Mouse (Mus musculus) midbrain, postnatal 0 days (tissue): Measurements from ENCODE around the gene Tmem86b. TPM values are rescaled to one million over a fixed set of nuclear protein-coding genes. Genes with fewer than 3 reads are reported as not detected.

Source experiments
- ATAC-seq: fragments of 200-750 bp; cut with Nextera tagmentation; 2 replicates; pipeline ENCODE4 v1.8.0; 2017; ENCODE audit warnings: moderate number of reproducible peaks, mild to moderate bottlenecking, moderate TSS enrichment, moderate library complexity; ENCODE audit not compliant: low FRiP score
- DNase-seq: peaks from one replicate; pipeline ENCODE4 v3.0.0-alpha.2; 2015; ENCODE audit warnings: low spot score
- H3K27ac ChIP-seq: fragments of 300-500 bp; sonication (generic); 2 replicates; pipeline ENCODE4 v1.5.1; 2014; ENCODE audit warnings: low read depth, mild to moderate bottlenecking, low read length, mixed read lengths
- H3K27me3 ChIP-seq: fragments of 300-500 bp; sonication (generic); 2 replicates; pipeline ENCODE4 v1.6.1; 2014; ENCODE audit warnings: low read length, control low read depth, mixed read lengths; ENCODE audit not compliant: insufficient read depth
- H3K36me3 ChIP-seq: fragments of 300-500 bp; sonication (generic); 2 replicates; pipeline ENCODE4 v1.6.1; 2014; ENCODE audit warnings: low read length, control low read depth, mixed read lengths; ENCODE audit not compliant: insufficient read depth
- H3K4me1 ChIP-seq: fragments of 300-500 bp; sonication (generic); 2 replicates; pipeline ENCODE4 v1.6.1; 2014; ENCODE audit warnings: mild to moderate bottlenecking, control low read depth, antibody characterized with exemption, low read length, mixed read lengths; ENCODE audit not compliant: insufficient read depth
- H3K4me2 ChIP-seq: fragments of 300-500 bp; sonication (generic); 2 replicates; pipeline ENCODE4 v1.6.1; 2014; ENCODE audit warnings: low read depth, mild to moderate bottlenecking, low read length, mixed read lengths; ENCODE audit not compliant: poor library complexity, severe bottlenecking
- H3K4me3 ChIP-seq: fragments of 300-500 bp; sonication (generic); 2 replicates; pipeline ENCODE4 v1.5.1; 2014; ENCODE audit warnings: low read depth, mild to moderate bottlenecking, low read length, moderate library complexity
- H3K9ac ChIP-seq: fragments of 300-500 bp; sonication (generic); replicated peaks from 2 replicates; pipeline ENCODE4 v1.6.1; 2014; ENCODE audit warnings: mild to moderate bottlenecking, low read length, moderate library complexity, mixed read lengths; ENCODE audit not compliant: poor library complexity, severe bottlenecking
- H3K9me3 ChIP-seq: fragments of 300-500 bp; sonication (generic); 2 replicates; pipeline ENCODE4 v1.6.1; 2016; ENCODE audit warnings: low read length, control low read depth
- CTCF ChIP-seq: IDR thresholded peaks from 2 replicates; pipeline ENCODE4 v1.5.1; 2016; ENCODE audit warnings: antibody characterized with exemption, mild to moderate bottlenecking
- WGBS: fragments of 180-500 bp; shearing (Covaris S2); extraction: QIAGEN DNeasy Blood & Tissue Kit; methylation state at CpG from one replicate; pipeline ENCODE4 v1.1.7; 2014; 5-methylcytosine and 5-hydroxymethylcytosine counted together
- polyA plus RNA-seq: library from polyadenylated mRNA; unstranded; fragments of >200 nt; fragmentation: Nextera tagmentation; extraction: Ambion mirVana; gene quantifications from 2 replicates; pipeline ENCODE4 v1.2.1, GENCODE M21; 2015
- total RNA-seq: library from RNA; depleted of rRNA; stranded (reverse); fragments of >200 nt; gene quantifications from 2 replicates; pipeline ENCODE4 v1.2.3, GENCODE M21; 2014

Tmem86b gene
- total and polyA plus RNA-seq, 2 experiments from 2014 or later: 1.00 to 17.4 TPM

GRCm38 (mm10) chr7:4612956-4613355, 18.3 kb downstream of the Tmem86b start:
- Histone ChIP-seq H3K9me3 (no peaks in the 10 kb centered on the region), H3K27ac (no peak overlapping the region), H3K27me3 (no peaks in the 10 kb centered on the region), H3K4me3 (no peak overlapping the region), H3K4me1 (no peaks in the 10 kb centered on the region), H3K4me2 (no peak overlapping the region), H3K9ac (no peak overlapping the region), H3K36me3 (no peaks in the 10 kb centered on the region)
- WGBS: 84% methylated on average over 1 of the region's 1 CpGs
- no peak for ATAC-seq
- no peak for DNase-seq
- TF ChIP-seq CTCF: no peak

- Histone ChIP-seq H3K4me1 (no peaks in the 10 kb centered on the region), H3K9me3 (no peaks in the 10 kb centered on the region), H3K4me3 (no peak overlapping the region), H3K27ac (no peak overlapping the region), H3K4me2 (no peak overlapping the region), H3K36me3 (no peaks in the 10 kb centered on the region), H3K9ac (no peak overlapping the region), H3K27me3 (no peaks in the 10 kb centered on the region)
- ATAC-seq (no peak), DNase-seq (no peak)
- 72% methylated on average over 8 of the region's 8 CpGs for WGBS
- no peak for TF ChIP-seq CTCF
These were observed 18.8 kb downstream of the Tmem86b start for GRCm38 (mm10) chr7:4612386-4612785.

- 83% methylated on average over 12 of the region's 12 CpGs for WGBS
- H3K4me3 ChIP-seq: no peak overlapping the region
- DNase-seq: no peak
- no peaks in the 10 kb centered on the region for H3K9me3 ChIP-seq
- no peak overlapping the region for H3K9ac ChIP-seq
- H3K4me2 ChIP-seq: no peak overlapping the region
- H3K27me3 ChIP-seq: no peaks in the 10 kb centered on the region
- ATAC-seq: no peak
- H3K36me3 ChIP-seq: no peaks in the 10 kb centered on the region
- no peaks in the 10 kb centered on the region for H3K4me1 ChIP-seq
- TF ChIP-seq CTCF: no peak
- H3K27ac ChIP-seq: no peak overlapping the region
These were observed 19.3 kb downstream of the Tmem86b start for GRCm38 (mm10) chr7:4611921-4612341.

GRCm38 (mm10) chr7:4611511-4611910, 19.7 kb downstream of the Tmem86b start:
- ATAC-seq (no peak), DNase-seq (no peak)
- H3K27ac ChIP-seq: no peak overlapping the region
- H3K36me3 ChIP-seq: no peaks in the 10 kb centered on the region
- TF ChIP-seq CTCF: no peak
- no peak overlapping the region for H3K4me3 ChIP-seq
- 80% methylated on average over 12 of the region's 12 CpGs for WGBS
- no peaks in the 10 kb centered on the region for H3K4me1 ChIP-seq
- no peak overlapping the region for H3K4me2 ChIP-seq
- H3K27me3 ChIP-seq: no peaks in the 10 kb centered on the region
- no peak overlapping the region for H3K9ac ChIP-seq
- no peaks in the 10 kb centered on the region for H3K9me3 ChIP-seq

- H3K36me3 ChIP-seq: no peaks in the 10 kb centered on the region
- 70% methylated on average over 5 of the region's 5 CpGs for WGBS
- H3K9ac ChIP-seq: no peak overlapping the region
- H3K27me3 ChIP-seq: no peaks in the 10 kb centered on the region
- H3K4me2 ChIP-seq: no peak overlapping the region
- H3K4me1 ChIP-seq: no peaks in the 10 kb centered on the region
- TF ChIP-seq CTCF: no peak
- no peak overlapping the region for H3K27ac ChIP-seq
- no peaks in the 10 kb centered on the region for H3K9me3 ChIP-seq
- H3K4me3 ChIP-seq: no peak overlapping the region
- no peak for DNase-seq
- ATAC-seq: no peak
These were observed 23.2 kb downstream of the Tmem86b start for GRCm38 (mm10) chr7:4608002-4608401.

GRCm38 (mm10) chr7:4603873-4604272, 27.3 kb downstream of the Tmem86b start, which contains the start of gene Ptprh:
Gene Ptprh (minus strand): TSS chr7:4604041.
- Histone ChIP-seq H3K4me3 (no peak within 1 kb of the TSS), H3K9ac (no peak within 1 kb of the TSS), H3K36me3 (no peaks in the 10 kb centered on the region), H3K27me3 (no peaks in the 10 kb centered on the region), H3K4me1 (no peaks in the 10 kb centered on the region), H3K4me2 (no peak within 1 kb of the TSS), H3K9me3 (0 out of 2 replicates have a peak, but pooled peaks cover 6% of the 10 kb centered on the region), H3K27ac (no peak within 1 kb of the TSS)
- WGBS: 83% methylated on average over 6 of the region's 6 CpGs
- DNase-seq (no peak), ATAC-seq (no peak)
- no peak for TF ChIP-seq CTCF
